Mouse (Mus musculus) liver (tissue): Measurements from ENCODE around the gene B3galt4.

ENCODE experiments used
- DNase-seq: peaks from one replicate; pipeline ENCODE4 v3.0.0-alpha.2; 2020; ENCODE audit warnings: mixed read lengths

Gene B3galt4

GRCm38 (mm10) chr17:33902491-33902890 lies 48.8 kb downstream of the B3galt4 start:
- DNase-seq: peak; percentile 68

GRCm38 (mm10) chr17:33902079-33902478 lies 49.2 kb downstream of the B3galt4 start:
- DNase-seq: no peak

GRCm38 (mm10) chr17:33901653-33902052 lies 49.6 kb downstream of the B3galt4 start:
- no peak for DNase-seq

- DNase-seq: no peak
Measured at GRCm38 (mm10) chr17:33900989-33901314, 50.3 kb downstream of the B3galt4 start.

GRCm38 (mm10) chr17:33900281-33900988 lies 50.9 kb downstream of the B3galt4 start:
- DNase-seq: peak; percentile 58
